Mouse (Mus musculus): ENCODE measurements around the gene Gtf2f2.
A peak's percentile ranks its signal among the peaks of the same experiment; 100 is the strongest.
"Not testable (repeated sequence)": the region's sequence is repeated elsewhere in the genome, so short reads cannot be mapped to it uniquely, and the experiment has no call there.

Gtf2f2 gene

DNA sequence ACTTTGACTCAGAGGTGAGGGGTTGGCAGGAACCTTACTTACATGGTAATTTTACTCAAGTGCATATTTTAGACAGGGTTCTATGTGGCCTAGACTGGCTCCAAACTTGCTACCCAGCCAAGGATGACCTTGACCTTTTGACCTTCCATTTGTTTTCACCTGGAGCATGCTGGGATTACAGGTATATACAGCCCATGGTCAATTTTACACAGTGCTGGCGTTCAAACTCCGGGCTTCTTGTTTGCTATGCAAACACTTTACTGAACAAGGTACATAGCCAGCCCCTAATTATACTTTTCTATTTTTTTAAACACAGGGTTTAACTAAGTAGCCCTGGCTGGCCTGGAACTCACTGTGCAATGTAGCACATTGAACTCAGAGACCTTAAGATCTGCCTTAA lies 98.0 kb downstream of the Gtf2f2 start:
- DNase-seq (ENCODE audit: low spot score in 2 of 2) = no peak

DNA sequence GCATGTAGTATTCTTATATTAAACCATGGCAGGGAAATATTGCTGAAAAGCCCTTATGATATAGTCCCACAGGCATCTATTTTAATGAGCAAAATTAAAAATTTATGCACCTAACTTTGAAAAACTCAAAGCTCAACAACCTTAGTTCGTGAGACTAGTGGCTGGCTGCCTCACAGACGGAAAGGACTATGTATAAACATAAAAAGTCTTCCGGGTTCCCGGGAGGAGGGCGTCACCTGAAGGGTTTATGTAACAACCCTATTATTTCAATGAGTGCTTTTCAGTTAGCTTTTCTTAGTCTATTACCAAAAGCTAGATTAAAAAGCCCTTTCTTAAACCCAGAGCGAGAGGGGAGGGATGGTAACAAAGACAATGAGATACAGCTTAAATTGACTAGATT lies 98.7 kb downstream of the Gtf2f2 start:
- DNase-seq (ENCODE audit: low spot score in 2 of 2) = no peak

DNA sequence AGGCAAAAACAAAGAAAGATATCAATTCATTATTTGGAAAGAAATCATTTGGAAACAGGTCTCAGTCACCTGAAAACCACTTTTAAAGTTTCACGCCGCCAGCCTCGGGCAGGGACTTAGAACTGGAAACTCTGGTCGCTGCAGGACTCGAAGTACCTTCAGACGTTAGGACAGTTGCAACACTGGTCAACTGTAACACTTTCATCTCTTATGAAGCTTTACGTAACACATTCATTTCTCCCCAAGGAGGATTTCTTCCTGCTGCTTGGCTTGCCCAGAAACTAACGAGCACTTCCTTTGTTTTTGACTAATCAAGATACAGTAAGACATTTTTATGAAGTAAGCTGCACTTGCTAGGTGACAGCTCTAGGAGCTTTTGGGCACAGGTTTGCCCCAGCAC lies 103.7 kb downstream of the Gtf2f2 start:
- DNase-seq (ENCODE audit: low spot score in 2 of 2) = no peak

DNA sequence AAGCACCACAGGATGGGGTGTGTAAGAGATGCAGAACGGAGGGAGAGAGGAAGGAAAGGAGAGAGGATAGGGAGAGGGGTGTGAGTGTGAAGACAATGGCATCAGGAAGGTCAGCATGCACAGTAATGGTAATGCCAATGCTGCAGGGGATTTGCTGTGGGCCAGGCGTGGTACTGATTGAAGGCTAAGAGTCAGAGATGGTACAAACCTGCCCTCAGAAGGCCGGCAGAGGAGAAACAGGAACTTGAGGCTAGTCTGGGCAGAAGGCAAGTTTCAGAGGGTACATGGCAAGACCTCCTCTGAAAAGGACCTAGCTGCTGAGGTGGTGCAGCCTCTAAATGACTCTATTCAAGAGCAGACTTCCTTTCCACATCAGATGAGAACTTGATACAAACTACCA lies 105.7 kb downstream of the Gtf2f2 start:
- no peak for DNase-seq (ENCODE audit: low spot score in 2 of 2)

DNA sequence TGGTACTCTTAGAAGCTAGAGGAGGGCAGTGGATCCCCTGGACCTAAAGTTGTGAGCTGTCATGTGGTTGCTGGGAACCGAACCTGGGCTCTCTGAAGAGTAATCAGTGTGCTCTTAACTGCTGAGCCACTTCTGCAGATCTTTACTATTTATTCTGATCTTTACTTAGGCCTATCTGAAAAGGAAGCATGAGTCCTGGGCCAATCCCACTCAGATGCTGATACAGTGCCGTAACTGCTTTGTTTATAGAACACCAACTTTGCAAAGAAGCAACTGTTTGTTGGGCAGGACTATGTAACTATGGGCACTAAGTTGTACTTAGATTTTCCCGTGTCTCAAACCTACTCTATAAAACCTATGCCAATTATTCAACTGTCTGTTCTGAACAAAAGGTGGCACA lies 107.5 kb downstream of the Gtf2f2 start:
- DNase-seq (ENCODE audit: low spot score in 2 of 2) = no peak

DNA sequence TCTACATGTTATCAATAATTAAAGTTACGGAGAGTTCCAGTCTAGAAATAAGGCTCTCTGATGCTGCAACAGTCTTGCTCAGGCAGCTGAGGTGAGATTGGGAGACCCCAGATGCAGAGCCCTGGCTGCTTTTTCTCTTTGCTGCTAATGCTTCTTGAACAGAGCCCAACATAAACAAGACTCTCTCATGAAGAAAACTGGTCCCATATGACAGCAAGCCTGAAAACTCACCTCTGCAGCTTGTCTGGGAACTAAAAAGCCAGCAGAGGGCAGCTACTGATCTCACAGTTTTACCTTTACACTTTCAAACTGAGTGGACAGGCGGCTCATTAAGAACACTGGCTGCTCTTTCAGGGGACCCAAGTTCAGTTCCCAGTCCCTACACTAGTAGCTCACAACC lies 108.7 kb downstream of the Gtf2f2 start:
- DNase-seq (ENCODE audit: low spot score in 2 of 2) = no peak

DNA sequence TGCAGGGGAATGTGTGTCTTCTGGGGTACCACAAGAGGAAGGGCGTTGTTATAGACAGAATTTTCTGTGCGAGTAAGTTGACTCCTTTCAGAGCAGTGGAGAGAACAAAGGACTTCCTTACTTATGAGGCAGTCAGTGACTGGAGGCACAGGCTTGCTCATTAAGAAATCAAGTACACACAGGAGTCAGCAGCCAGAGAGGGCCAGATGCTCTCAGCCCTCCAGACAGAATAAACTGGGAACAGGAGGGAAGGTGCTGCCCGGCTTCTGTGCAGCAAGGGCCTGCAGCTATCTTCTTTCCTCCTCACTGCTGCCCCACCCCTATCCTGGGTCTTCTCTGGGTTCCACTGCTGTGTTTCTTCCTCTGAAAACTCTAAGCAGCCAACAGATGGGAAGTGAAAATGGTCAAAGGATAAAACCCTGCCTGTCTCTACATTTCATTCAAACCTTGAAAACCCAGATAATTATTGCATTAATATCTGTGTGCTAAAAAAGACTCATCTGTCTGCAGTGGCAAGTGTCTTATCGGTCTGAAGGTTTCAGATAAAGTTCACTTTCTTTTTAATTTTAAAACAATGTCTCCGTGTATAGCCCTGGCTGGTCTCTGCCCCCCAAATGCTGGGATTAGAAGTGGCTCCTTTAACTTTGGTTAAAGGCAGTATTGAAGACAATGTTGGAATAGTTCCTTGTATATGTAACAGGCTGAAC lies 109.7 kb downstream of the Gtf2f2 start:
- no peak for DNase-seq (ENCODE audit: low spot score in 2 of 2)

DNA sequence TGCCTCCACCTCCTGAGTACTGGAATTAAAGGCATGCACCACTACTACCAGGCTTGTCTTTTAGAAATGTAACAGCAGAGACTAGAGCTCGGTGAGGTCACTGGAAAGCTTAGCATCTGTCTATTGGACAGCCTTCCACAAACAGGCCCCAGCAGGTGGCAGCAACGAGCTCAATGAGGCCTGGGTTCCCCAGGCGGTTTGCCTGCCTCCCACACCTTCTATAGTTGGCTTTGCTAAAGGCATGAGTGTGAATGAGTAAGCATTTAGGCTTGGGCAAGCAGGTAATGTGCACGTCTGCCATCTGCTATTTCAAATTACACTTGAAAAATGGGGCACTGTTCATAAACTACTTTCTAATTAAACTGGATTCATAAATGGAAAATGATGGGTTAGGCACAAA lies 111.1 kb downstream of the Gtf2f2 start:
- peak; percentile 75 for DNase-seq (ENCODE audit: low spot score in 2 of 2)

DNA sequence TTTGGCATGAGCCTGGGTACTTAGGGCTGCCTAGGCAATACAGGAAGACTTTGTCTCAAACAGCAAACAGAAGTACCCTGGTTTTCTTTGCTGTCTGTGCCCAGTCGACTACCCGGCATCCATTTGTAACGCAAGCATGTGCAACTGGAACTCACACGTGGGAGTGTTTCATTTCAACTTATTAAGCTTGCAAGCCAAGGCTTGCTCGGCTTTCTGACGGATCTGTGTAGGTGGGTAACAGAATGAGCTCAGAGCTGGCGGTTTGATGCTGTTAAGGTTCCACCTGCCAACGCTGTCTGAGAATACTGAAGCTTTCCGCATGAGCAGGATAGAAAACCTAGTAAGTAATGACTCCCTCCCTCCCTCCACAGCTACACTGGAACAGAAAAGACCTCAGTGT lies 118.5 kb downstream of the Gtf2f2 start:
- peak; percentile 61 to 81 for DNase-seq (ENCODE audit: low spot score in 2 of 2)

DNA sequence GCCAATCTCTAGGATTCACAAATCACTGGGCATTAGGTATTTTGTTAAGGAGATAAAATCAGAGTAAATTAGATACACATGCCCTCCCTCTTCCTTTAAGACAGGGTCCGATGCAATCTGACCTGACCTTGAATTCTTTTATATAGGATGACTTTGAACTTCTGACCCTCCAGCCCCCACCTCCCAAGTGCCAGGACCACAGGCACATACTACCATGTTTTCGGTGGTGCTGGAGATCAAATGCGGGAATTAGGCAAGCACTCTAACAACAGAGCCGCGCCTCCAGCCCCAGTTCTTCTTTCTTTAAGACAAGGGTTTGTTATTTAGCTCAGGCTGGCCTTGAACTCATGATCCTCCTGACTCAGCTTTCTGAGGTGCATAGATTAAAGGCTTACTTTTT lies 126.8 kb downstream of the Gtf2f2 start:
- no peak for DNase-seq (ENCODE audit: low spot score in 2 of 2)

DNA sequence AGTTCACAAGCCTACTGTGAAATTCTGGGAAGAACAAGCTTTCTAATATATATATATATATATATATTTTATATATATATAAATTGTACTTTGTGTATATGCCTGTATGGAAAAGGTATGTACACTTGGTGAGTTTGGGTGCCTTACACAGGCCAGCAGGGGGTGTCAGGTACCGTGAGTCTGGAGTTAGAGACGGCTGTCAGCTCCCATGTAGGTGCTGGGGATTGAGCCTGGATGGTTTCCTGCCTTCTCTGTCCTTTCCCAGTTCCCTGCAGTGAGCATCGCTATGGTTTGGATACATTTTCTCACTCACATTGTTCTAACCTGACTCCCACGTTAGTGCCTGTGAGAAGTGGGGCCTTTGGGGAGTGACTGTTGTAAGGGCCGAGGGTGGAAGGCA lies 127.3 kb downstream of the Gtf2f2 start:
- no peak for DNase-seq (ENCODE audit: low spot score in 2 of 2)

DNA sequence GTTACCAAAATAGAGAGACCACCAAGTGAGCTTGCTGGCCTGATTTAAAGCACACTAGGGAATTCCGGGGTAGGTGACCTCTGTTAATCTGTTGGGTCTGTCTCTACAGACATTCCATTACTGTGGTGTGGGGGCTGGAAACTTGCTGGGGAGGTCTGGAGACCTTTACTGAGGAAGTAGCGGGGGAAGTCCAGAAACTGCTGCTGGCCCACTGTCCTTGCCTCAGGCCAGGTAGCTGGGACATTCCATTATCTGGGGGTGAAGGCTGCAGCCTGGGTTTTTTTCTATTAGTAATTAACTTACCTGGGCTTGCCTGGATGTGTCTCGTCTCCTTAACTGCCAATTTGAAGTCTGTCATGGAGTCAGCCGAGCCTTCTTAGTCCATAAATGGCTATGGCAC lies 128.8 kb downstream of the Gtf2f2 start:
- DNase-seq (ENCODE audit: low spot score in 2 of 2) = no peak

DNA sequence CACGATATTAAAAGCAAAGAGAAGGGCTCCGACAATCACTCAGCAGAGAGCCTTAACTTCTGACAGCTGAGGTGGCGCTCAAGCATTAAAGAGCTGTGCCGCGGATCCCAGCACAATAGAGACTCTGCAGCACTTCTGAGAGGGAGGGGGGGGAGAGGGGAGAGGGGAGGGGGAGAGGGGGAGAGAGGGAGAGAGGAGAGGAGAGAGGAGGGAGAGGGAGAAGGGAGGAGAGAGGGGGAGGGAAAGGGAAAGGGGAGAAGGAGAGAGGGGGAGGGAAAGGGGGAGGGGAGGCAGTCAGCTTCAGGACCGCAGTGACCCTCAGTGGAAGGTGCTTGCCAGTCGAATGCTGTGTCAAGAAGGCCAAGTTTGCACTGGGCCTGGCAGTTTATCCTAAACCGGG lies 131.7 kb downstream of the Gtf2f2 start:
- DNase-seq (ENCODE audit: low spot score in 2 of 2) = no peak

DNA sequence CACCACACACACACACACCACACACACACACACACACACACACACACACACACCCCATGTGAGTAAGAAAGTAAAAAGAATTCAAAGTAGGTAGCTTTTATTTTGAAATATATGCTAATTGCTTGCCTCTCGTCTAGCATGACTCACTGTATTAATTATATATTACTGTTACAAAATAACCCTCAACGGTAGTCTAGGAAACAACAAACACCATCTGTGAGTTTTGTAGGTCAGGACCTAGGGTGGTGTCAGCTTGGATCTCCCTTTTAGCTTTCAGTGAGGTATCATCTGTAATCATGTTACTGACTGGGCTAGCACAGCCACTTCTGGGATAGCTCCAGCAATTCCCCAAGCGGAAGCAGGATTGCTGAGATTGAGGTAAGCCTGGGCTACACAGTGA lies 133.4 kb downstream of the Gtf2f2 start:
- DNase-seq (ENCODE audit: low spot score in 2 of 2) = no peak

DNA sequence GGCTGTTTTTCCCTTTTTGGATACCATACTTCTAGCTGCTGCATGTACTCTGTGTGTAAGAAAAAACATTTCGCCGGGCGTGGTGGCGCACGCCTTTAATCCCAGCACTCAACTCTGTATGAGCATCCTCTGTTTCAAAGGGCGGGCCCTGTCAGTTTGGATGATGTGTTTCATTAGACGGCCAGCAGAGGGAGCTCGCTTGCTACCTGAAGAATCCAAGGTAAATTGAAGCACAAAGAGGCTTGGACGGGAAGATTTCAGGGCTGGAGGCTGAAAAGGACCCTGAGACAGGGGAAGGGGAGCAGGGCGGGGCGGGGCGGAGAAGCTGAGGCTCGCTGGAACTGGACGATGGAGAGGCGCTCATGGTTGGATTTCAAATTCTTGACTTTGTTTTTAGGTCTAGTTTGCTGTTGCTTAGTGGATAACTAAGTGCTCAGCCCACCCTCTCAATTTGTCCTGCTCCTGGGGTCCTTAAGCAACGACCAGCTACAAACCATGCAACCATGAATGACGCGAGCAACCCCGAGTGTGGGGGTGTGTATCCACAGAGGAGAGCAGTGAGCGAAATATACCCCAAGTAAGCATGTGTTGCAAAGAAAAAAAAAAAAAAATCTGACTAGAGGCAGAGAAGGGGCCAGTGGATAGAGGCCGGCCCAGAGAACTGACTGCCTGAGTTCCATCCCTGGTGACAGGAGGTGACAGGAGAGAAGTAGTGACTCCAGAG lies 134.2 kb downstream of the Gtf2f2 start:
- peak; percentile 79 to 82 for DNase-seq (ENCODE audit: low spot score in 2 of 2)

DNA sequence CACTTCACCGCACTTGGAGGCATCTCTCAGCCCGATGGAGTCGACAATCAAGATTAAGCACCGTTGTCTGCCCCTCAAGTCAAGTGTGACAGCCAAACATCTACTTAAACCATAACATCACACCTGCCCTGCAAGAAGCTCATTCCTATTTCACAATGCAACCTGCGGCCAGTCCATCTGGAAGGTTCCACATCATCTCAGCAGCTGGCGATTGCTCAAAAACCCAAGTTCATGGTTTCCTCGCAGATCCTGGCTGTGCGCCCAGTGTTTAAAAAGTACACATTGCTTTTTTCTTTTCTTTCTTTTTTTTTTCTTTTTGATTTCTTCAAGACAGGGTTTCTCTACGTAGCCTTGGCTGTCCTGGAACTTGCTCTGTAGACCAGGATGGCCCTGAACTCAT lies 137.1 kb downstream of the Gtf2f2 start:
- DNase-seq (ENCODE audit: low spot score in 2 of 2) = no peak

DNA sequence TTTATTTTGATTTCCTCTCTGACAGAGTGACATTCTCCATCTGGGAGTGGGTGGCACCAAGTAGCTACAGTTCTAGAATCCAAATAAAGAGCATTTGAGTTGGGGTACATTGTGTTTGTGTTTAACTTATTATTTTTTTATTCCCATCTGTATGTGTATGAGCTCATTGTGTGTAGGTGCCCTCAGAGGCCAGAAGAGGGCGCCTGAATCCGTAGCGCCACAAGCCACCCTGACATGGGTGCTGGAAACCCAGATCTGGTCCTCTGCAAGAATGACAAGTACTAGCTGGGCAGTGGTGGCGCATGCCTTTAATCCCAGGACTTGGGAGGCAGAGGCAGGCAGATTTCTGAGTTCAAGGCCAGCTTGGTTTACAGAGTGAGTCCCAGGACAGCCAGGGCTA lies 138.9 kb downstream of the Gtf2f2 start:
- no peak for DNase-seq (ENCODE audit: low spot score in 2 of 2)

DNA sequence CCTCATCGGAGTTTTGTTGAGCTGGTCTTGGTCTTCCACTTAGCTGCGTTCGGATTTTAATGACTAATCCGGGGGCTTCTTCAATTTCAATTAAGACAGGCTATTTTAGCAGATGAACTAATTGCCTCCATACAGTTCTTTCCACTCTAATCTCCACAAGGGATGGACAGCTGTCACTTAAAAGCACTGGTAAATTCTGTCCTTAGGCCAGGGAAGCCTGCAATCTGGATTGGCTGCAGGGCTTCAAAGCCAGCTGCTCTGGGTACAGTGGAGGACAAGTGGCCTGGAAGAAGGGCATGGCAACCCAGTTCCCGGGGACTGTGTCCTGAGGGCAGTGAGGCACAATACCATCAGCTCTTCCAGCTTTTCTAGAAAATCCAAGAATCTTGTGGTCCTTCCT lies 139.6 kb downstream of the Gtf2f2 start:
- DNase-seq (ENCODE audit: low spot score in 2 of 2) = no peak

DNA sequence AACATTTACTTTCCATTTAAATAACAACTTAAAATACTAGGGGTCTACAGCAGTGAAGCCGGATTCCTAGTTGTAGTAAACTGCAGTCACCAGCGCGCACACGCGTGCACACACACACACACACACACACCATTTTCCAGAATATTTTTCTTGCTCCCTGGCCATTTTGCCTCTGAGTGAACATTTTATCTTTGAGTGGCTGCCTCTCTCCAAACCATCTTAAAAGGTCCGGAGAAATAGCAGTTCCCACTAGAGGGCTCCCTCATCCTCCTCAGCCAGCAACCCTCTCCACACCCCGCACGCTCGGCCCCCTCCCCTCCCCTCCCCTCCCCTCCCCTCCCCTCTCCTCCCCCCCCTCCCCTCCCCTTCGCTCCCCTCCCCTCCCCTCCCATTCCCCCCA lies 140.0 kb downstream of the Gtf2f2 start:
- DNase-seq (ENCODE audit: low spot score in 2 of 2) = no peak

DNA sequence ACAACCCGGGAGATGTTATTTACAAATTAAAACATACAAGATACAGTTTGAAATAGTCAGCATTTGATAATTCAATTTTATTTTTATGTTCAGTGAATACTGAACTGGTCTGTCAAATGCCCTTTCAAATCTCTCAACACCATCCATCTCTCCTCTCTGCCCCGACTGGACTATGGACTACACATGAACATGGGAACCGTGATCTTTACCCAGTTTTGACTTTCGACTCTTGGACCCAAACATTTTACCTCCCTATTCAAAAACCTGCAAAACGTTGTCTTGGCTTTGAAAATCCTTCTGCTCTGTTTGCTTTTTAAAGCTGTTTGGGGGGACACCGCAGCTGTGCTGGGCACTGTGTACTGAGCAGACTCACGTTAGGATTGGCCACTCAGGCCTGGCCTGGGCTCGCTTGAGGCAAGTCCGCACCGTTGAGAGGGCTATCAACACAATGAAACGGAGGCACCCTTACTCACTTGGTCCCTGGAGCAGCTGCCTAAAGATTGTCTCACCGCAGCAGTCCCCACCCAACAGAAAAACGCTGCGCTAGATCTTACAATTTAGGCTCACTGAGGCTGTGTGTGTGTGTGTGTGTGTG lies 140.8 kb downstream of the Gtf2f2 start:
- DNase-seq (ENCODE audit: low spot score in 2 of 2) = no peak

DNA sequence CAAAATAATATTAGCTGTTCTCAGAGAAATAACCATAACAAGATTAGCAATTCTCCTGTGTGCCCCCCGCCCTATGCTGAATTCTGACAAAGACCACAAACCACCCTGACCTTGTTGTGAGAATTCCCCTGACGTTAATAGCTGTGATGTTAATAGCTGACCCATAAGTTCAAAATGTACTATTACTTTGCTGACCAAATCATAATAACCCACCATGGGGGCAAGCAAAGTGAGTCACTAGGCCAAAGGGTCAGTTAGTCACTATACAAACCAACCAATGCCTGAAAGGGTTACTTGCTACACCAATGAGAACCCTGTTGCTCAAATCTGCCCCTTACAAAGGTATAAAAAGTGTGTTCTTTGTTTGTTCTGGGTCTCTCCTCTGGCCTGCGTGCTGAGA lies 142.6 kb downstream of the Gtf2f2 start:
- not testable (repeated sequence) for DNase-seq (ENCODE audit: low spot score in 2 of 2)

DNA sequence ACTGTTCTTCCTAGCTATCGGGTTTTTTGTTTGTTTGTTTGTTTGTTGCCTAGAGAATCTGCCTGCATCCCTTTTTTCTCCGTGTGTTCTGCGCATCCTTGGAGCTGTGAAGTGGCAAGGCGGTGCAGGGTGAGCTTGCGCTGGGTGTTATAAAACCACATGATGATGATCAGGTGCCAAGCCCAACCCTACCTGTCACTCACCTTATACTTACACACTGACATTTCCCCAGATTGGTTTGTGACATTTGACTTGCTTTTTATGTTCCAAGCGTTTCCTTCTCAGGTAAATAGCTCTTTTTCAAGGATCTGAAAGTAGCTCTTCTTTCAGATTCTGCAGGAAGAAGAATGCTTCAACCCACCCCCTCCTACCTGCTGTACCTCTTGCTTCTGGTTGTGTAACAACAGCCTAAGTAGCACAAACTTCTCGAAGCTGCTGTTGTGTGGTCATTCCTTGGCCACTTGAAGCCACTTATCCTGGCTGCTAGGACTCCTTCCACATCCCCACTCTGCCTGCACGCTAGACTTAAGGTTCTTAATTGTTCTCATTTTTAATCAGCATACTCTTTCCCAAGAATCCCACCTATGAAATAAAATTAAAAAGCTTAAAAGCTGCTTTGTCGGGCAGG lies 143.8 kb downstream of the Gtf2f2 start:
- DNase-seq (ENCODE audit: low spot score in 2 of 2) = no peak

All from frontal cortex, postnatal 14 days (tissue).